Mouse (Mus musculus): ENCODE data around the gene Sfmbt2. TPM values are rescaled to one million over a fixed set of nuclear protein-coding genes. Genes with fewer than 3 reads are reported as not detected.
"Not testable (repeated sequence)": the region's sequence is repeated elsewhere in the genome, so short reads cannot be mapped to it uniquely, and the experiment has no call there.

Sfmbt2 gene
- 1 to 10 TPM; 1.7 to 3.1 TPM for polyA plus RNA-seq (2017; shearing (Covaris generic))

DNA sequence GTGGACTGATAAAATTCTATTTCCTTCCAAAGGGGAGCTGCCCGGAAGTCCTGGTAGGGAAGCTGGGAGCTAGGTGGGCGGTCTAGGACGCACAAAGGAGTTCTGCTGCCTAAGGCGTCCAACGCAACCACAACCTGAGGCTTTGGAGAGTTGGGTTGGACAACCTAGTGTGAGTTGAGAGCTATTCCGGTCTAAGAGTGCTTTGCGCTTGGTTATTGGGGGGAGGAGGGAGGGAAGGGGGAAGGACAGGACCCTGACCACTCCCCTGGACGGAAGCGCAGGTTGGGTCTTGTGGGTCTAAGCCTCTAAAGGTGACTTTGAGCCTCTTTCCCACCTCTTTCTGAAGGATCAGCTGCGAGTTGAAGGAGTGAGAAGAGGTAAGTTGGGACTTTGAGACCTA lies at the start of gene Sfmbt2:
Gene Sfmbt2 (plus strand): TSS at position 335 of the 400 bp plus-strand sequence.
- no peak for ATAC-seq

DNA sequence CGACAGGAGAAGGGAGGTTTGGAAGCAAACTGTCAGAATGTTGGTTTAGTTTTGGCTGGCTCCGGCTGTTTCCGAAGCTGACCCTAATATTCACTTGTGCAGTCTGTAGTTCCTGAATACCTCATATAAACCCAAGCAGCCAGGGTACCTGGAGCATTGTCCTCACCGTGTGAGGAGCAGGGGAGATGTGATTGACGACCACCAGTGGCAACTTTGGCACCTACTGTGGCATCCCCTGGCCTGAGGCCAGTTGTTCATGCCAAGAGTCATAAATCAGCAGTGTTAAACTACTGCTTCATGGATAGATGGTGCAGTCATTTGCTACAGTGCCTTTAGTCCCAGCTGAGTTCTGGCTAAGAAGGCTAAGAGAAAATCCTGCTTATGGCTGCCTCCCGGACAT lies 49.2 kb upstream of the Sfmbt2 start:
- no peak for ATAC-seq

DNA sequence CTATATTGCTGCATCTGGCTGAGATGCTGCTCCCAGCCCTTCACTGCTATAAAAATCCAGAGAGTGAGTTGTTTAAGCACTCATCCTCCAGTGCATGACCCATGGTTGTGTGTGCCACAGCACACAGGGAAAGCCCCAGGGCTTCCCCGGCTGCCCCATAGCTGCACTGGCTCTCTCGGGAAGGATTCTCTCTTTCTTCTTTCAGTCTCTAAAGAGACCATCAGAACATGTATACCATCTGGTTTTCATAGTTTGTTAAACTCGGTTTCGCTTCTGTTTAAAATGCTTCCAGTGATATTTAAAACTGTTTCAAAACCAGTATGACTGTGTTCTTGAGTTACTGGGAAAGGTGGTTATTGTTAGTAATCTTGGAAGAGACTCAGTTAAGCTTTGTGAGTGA lies 47.1 kb upstream of the Sfmbt2 start:
- no peak for ATAC-seq

DNA sequence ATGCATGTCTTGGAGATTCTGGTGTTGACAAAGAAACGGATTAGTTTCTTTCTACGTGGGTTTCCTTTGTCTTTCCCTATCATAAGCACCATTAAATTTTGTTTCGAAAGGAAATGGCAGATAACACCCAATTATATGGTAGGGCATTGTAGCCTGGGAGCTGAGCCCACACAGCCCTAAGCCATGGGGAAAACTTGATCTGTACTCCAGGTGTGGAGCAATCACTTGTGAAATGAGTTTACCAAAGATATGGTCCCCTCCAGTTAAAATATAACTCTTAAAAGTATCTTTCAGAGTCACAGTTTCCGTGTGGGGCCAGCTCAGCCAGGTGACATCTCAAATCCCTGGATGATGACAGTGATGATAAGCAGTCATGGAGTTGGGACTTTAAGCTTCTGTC lies 45.3 kb upstream of the Sfmbt2 start:
- no peak for ATAC-seq

DNA sequence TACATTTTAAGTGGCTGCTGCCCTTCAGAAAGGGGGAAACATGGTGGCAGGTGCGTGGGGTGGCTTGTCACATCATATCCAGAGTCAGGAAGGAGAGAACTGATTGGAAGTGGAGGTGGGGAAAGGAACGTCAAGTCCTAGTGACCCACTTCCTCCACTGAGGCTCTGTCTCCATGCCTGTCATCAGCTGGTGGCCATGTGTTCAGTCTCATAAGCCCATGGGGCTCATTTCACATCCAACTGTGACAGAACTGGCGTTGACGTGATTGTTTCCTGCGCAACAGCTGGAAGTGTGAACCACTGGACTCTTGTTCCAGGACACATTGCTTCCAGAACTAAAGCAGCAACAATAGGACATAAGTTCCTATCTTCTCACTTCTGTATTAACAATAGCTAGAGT lies 40.1 kb upstream of the Sfmbt2 start:
- ATAC-seq: no peak

DNA sequence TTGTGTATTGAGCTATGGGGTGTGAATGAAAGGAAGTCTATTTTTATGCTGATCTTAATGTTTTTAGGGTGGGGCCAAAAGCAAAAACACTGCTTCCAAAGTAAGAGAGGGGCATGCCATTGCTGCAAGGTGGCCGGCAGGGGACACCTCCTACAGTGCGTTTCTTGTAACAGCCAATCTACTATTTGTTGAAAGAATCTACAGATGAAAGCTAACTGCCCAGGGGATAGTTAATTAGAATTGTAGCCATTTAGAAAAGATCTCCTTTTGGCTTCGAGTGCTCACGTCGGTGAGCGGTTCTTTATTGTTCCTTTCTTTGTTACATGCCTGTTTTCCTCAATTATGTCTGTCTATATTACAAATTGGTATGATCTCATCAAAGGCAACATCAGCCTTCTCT lies 36.0 kb upstream of the Sfmbt2 start:
- ATAC-seq: no peak

DNA sequence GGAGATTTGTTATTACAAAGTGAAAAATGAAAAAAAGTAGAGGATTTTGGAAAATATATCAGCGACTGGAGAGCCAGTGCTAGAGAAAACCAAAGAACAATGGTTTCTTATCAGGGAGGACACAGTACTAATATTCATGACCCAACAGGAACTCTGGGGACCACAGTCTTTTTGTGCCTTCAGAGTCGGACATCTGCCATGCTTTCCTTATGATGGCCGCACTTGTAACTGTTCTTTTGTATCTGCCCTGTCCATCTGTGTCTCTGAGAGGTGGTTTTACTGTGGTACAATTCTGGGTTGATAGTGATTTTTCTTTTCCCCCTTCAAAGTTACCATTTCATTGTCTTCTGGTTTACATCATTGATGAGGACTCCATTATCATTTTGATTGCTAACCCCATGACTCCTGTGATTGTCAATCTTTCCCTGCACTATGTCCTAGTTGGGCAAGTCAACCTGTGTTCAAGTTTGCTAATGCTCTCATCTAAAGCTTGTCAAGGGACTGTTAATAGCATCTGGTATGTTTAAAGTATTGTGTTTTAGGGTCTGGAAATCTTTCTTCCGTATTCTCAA lies 35.2 kb upstream of the Sfmbt2 start:
- ATAC-seq: no peak

DNA sequence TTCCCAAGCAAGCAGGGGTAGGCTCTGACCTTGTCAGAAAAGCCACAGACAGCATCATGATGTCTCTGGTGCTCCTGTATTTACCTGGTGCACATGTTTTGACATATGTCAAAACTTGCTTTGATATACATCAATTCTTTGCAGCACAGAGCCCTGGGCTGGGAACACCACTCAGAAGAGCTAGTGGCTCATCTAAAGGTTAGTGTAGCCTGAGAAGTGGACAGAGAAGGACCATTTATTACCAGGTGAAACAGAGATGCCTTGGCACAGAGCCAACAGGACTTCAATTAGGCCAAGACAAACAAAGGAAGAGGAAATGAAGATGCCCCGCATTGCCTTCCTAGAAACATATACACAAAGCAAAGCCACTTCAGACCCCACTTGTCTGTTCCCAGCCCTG lies 30.3 kb upstream of the Sfmbt2 start:
- ATAC-seq: no peak

DNA sequence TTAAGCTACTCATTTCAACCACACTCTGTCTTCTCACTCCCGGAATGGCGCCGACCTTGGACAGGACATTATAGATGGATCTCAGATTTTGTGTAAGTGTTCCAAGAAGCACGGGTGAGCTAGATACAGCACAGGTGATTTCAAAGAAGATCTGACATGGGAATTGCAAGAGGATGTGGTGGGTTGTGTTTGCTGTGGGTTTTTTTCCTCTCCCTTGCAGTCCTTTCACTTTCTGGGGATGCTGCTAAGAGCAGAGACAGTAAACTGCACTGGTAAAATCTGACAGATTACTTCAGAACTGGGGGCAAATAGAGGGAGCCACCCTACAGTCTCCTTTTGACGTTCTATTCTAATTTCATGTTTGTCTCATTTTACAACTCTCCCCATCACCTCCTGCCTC lies 26.8 kb upstream of the Sfmbt2 start:
- ATAC-seq: peak; percentile 80

DNA sequence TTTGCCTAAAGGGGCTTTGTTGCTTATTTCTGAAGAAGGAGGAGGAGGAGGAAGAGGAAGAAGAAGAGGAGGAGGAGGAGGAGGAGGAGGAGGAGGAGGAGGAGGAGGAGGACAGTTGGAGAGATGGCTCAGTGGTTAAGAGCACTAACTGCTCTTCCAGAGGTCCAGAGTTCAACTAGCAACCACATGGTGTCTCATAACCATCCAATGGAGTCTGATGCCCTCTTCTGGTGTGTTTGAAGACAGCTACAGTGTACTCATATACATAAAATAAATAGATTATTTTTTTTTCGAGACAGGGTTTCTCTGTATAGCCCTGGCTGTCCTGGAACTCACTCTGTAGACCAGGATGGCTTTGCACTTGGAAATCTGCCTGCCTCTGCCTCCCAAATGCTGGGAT lies 26.2 kb upstream of the Sfmbt2 start:
- ATAC-seq: not testable (repeated sequence)

DNA sequence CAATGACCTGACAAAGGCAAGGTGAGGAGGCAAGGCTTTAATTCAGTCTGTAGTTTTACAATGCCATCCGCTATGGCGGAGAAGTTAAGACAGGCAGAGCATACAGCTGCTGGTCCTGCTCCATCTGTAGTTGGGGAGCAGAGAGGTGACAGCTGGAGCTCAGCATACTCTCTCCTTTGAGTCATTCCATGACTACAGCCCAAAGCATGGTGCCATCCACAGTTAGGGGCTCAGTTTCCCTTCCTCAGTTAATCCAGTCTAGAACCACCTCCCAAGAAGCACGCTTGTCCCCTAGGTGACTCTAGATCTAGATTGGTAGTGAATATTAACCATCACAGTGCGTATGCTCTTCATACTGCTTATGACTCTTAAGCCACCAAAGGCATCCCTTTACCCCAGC lies 23.1 kb upstream of the Sfmbt2 start:
- no peak for ATAC-seq

DNA sequence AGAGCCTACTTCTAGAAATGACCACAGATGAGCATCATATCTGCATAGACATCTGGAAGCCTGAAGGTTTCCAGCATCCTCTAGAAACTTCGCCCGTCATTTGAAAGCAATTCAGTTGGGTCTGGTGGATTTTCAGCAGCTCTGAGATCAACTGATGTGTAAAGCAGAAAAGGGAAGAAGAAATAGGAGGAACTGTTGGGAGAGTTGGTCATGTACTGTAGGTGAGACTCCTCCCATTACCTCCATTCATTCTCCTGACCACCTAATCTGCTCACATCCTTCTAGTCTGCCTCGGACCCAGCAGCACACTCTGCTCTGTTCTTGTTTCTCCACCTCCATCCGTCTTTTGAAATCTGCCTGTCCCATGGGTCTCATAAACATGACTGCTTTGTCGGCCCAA lies 22.3 kb upstream of the Sfmbt2 start:
- ATAC-seq: no peak

DNA sequence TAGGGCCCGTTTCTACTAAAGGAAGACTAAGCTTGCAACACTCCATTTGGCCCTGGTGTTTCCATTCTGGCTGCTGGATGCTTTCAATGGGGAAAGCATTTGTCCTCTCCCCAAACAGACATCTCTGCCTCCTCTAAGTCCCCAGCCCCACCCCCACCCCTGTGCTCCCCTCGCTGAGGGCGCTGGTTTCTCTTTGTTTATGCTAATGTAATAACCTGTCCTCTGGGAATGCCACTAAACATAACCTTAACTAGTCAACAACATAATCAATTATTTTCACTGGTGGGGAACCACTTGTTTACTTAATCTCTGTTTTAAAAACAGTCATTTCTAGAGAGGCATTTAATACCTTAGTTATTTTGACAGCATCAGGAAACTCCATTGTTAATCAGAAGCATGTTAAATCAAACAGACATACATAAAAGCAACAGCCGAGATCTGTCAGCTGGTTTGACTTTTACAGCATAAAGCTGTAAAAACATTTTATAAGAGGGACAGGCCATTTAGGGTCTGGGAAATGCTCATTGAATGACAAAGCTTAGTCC lies 20.0 kb upstream of the Sfmbt2 start:
- ATAC-seq: no peak

DNA sequence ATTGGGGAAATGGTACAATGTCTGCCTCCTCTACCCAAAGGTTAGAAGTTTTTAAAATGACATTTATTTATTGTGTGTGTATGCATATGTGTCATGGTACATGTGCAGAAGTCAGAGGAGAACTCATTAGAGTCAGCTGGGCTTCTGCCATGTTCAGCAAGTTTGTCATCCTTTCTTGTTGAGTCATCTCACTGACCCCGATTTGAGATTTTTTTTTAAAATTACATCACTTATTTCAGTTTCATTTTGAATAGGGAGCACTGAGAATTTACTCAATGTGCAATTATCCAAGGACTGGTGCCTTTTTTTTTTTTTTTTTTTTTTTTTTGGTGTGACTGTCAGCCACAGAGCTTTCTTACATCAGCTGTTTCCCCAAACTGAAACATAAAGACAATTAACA lies 19.2 kb upstream of the Sfmbt2 start:
- ATAC-seq: no peak

DNA sequence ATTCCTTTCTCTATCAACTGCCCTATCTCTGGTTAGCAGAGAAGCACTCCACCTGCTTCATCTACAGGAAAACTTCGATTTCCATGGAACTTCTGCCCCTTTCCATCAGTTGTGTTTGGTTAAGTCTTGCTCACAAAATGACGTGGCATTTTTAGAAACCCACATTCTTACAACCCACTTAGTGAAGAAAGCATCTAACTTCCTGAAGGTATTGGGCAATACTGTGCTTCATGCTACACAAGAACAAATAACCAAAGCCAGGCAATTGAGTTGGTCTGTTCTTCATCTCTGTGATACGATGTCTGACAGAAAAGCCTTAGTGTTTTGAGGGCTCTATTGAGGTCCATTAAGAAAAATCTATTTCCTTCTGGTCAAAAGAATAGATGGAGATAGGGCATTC lies 17.4 kb upstream of the Sfmbt2 start:
- ATAC-seq: no peak

DNA sequence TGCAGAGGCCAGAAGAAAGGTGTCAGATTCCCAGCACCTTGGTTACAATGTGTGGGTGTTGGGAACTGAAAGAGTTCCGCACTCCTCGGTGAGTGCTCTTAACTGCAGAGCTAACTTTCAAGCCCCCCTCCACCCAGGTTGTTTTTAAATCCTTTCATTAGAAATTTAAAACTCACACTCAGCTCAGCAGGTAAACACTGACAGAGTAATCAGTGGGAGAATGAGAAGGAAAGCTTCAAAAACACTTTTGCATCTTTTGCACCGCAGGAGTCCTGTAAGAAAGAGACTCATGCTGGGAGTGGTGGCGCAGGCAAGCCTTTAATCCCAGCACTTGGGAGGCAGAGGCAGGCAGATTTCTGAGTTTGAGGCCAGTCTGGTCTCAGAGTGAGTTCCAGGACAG lies 16.4 kb upstream of the Sfmbt2 start:
- no peak for ATAC-seq

DNA sequence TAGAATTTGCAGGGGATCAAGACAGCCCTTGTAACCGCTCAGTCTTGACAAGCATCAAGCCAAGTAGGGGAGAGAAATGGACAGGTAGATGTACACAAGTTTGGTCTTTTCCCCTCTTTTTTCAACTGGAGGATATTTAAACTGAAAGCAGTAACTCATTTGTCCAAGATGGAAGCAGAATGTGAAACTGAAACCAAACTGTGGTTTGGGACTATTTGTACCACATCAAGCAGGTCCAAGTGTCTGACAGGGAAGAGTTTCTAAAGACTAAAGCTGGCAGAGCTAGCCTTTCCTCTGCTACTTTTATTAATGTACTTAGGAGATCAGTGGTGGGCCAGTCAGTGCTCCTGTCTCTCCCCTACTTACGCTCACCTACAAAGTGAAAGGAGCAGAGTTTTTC lies 10.4 kb upstream of the Sfmbt2 start:
- ATAC-seq: no peak

DNA sequence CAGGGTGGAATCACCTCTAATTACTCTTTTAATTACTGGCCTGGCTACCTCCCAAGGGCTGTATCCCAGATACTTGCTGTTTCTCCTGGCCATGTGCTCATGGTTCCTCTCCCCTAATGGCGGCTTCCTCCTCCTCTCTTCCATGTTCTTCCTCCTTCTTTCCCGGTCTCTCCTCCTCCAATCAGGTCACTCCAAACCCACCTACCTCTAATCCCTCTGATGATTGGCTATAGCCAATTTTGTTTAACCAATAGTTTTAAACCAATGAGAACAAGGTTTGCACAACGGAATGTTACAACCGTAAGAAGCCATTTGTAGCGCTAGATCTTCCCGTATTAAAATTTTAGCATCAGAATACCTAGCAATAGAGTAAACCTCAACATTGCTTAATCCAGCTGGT lies 5.2 kb upstream of the Sfmbt2 start:
- no peak for ATAC-seq

DNA sequence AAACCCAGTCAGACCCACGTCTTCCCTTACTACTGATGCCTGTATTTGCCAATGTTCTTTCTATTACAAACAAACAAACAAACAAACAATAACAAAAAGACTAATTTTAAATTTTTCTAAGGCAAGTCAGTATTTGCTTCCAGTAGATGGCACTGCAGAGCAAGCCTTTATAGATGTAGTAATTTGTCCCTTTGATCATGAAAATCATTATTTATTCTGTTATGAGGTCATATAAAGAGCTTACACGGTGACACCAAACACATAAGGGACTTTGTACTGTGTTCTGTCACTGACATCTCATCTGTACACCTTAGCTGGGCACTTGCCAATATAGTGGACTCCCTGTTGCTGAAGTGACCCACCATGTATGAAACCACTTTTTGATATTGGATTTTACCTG lies 4.0 kb upstream of the Sfmbt2 start:
- no peak for ATAC-seq

DNA sequence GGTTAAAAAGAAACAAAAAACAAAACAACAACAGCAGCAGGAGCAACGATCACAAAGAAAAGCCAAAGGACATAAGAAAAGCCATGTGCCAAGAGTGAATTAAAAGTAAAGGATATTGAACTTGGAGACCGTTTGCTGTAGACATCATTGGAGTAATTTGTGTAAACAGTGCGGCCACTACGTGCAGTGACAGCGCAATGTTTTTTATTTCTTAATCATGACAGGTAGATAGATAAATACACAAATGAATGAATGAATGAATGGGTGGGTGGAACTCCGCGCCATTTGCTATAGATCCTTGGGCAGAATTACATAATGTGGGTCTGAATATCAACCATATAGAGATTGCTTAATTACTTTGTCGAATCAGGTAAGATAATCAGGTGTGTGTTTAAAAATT lies 634 bp upstream of the Sfmbt2 start:
- ATAC-seq: no peak

DNA sequence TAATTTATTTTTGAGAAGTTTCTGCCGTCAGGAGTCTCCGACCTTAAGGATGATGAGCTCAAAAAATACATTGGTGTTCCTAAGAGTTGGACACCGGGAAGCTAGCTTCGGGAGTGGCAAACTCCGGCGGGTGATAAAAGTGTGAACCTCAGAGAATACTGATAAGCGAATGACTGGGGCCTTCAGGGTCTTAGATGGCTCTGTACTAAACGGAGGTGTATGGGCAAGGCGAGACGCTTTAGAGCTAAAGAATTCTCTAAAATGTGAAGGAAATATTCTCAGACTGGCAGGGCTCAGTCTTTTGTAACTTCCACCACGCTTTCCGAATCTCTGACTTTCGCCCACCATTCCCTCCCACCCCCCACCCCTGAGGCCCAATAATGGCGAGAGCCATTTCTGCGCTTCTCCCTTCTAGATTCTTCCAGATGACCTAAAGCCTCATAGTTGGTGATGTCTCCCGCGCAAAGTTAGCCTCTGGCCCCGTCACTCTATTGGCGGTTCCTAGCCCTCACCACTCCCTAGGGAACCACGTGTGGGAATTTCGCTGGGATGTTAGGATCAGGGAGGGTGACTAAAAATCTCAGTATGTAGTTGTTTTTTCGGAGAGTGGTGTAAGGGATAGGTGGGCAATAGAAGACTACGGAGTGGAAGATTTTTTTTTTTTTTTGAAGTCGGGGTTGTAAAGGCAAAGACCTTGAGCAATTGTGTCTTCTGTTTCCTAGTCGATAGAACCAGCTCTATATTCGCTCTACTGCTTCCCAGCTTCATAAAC lies 563 bp downstream of the Sfmbt2 start:
- ATAC-seq: no peak

DNA sequence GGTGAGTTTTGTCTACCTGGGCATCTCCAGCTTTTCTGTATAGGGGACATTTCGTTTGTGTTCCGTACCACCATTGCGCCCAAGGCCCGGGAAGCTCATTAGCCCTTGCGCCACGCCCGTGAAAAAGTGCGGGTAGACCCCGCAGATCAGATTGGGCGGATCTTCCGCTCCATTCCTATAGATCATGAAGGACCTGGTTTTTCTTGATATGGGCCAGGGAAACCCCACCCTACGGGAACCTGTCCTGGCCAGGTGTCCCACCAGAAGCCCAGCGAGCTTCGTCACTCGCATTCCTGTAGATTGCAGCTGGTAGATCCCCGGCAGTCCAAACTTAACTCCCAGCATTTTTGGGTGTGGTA lies 1.1 kb downstream of the Sfmbt2 start:
- no peak for ATAC-seq

DNA sequence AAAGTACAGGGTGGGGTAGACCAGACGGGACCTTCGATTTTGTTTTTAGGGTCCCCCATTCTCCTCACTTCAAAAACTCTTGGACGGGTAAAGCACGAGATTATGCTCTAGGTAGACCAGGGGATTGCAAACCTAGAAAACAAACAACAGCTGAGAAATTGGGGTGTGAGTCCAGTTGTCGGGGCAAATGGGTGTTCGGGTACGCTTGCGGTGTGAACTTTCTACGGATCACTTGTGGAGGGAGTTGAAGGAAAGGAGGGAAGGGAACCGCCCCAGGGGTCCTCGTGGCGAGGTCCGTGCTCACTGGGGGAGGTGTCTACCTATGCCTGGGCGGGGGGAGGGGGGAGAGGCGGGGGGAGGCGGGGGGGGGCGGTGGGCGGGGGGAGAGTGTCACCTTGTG lies 1.6 kb downstream of the Sfmbt2 start:
- ATAC-seq: no peak

DNA sequence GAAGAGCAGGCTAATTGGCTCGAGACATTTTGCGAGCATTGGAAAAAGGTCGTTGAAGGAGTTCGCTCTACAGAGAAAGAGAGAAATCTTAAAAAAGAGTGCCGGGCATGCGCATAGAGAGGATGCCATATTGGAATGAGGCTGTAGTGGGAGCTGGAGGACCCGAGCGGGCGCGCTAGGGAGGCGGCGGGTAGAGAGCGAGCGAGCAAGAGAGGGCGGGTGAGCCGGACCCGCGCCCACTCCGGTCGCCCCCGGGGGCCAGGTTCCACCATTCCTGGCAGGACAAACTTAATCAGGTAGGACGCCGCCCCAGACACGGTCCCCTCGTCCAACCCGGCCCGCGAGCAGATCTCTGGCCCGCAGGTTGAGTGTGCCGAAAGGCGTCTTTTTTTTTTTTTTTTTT lies 2.0 kb downstream of the Sfmbt2 start:
- peak; percentile 58 for ATAC-seq
